Mouse (Mus musculus) spleen, adult 2 months (tissue): ENCODE results near the gene Spo11. TPM values are rescaled to one million over a fixed set of nuclear protein-coding genes. Genes with fewer than 3 reads are reported as not detected.

ENCODE experiments used
- DNase-seq, 2 experiments: peaks; one replicate each; pipeline versions ENCODE4 v3.0.0 to v3.0.0-alpha.2; 2012 to 2021; ENCODE audit warnings: low spot score in 2 of 2, low read depth in 1 of 2
- H3K27ac ChIP-seq: fragments of 200-500 bp; 2 replicates; pipeline ENCODE4 v1.5.1; 2012; ENCODE audit warnings: low read length, inconsistent platforms; ENCODE audit not compliant: insufficient read depth
- H3K27me3 ChIP-seq: fragments of 200-500 bp; 2 replicates; pipeline ENCODE4 v1.6.1; 2012; ENCODE audit warnings: mild to moderate bottlenecking, moderate library complexity, low read length, inconsistent platforms; ENCODE audit not compliant: control insufficient read depth, insufficient read depth
- H3K36me3 ChIP-seq: fragments of 200-500 bp; 2 replicates; pipeline ENCODE4 v1.6.1; 2012; ENCODE audit warnings: mild to moderate bottlenecking, low read length, inconsistent platforms; ENCODE audit not compliant: control insufficient read depth, insufficient read depth
- H3K4me1 ChIP-seq: fragments of 200-500 bp; 2 replicates; pipeline ENCODE4 v1.6.1; 2011; ENCODE audit warnings: inconsistent platforms; ENCODE audit not compliant: control insufficient read depth, insufficient read depth, insufficient read length
- H3K4me3 ChIP-seq: fragments of 200-500 bp; 2 replicates; pipeline ENCODE4 v1.5.1; 2011; ENCODE audit warnings: mild to moderate bottlenecking, inconsistent platforms; ENCODE audit not compliant: insufficient read depth, insufficient read length; ENCODE audit errors: extremely low read depth
- CTCF ChIP-seq: fragments of 200-500 bp; IDR thresholded peaks from 2 replicates; pipeline ENCODE4 v1.5.1; 2011; ENCODE audit warnings: mild to moderate bottlenecking, inconsistent platforms; ENCODE audit not compliant: insufficient read depth, insufficient read length, insufficient replicate concordance; ENCODE audit errors: extremely low read depth
- POLR2A ChIP-seq: fragments of 200-500 bp; IDR thresholded peaks from 2 replicates; pipeline ENCODE4 v1.6.1; 2011; ENCODE audit warnings: low read depth, low read length, inconsistent platforms
- WGBS: fragments of 180-500 bp; shearing (Covaris S2); methylation state at CpG from one replicate; pipeline ENCODE4 v1.1.7; 2018; 5-methylcytosine and 5-hydroxymethylcytosine counted together
- polyA plus RNA-seq: library from polyadenylated mRNA; depleted of rRNA; stranded (reverse); fragments of >200 nt; gene quantifications from 2 replicates; pipeline ENCODE4 v1.2.3, GENCODE M21; 2012

Spo11 gene
- polyA plus RNA-seq, 1 experiment, result 0.98 TPM

DNA sequence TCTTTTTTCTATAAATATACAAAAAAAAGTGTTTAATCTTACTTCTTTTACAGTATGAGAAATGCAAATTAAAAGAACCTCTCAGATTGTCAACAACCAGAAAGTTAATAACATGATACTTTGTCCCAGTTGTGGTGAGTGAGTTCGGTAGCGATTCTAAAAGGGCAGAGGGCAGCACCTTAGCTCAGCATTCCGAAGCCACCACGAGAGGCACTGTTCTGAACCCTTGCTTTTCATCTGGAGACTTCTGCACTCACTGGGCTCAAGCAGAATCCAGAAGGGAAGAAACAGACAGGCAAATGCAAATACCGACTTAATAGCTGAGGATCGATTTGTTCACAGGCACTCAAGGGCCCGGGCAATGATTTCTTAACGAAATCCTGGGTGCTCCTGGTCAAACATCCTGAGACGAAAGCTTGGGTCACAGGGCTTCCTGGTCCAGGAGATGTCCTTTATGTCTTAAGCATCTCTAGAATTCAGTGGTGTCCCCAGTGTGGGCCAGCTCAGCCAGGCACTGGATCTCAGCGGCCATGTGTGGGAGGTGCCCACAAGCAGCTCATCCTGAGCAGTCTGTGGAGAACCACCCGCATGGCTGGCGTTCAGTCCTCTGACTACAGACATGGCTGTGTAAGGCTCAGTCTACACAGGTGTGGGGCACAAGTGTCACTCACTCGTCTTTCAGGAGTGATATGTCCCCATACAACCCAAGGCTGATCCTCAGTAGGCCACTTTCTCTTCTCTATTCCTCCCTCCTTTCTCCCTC, 18.3 kb upstream of the Spo11 start:
- 78% methylated on average over 13 of the region's 13 CpGs for WGBS
- no peak overlapping the region for H3K27ac ChIP-seq
- no peak overlapping the region for H3K4me3 ChIP-seq
- H3K36me3 ChIP-seq, result no peaks in the 10 kb centered on the region
- H3K27me3 ChIP-seq, result no peaks in the 10 kb centered on the region
- DNase-seq, result no peak
- no peaks in the 10 kb centered on the region for H3K4me1 ChIP-seq
- TF ChIP-seq POLR2A, result no peak
- no peak for TF ChIP-seq CTCF

- Histone ChIP-seq H3K4me3 (no peak overlapping the region), H3K27ac (no peak overlapping the region), H3K4me1 (no peaks in the 10 kb centered on the region), H3K27me3 (no peaks in the 10 kb centered on the region), H3K36me3 (no peaks in the 10 kb centered on the region)
- TF ChIP-seq CTCF, result no peak
- no peak for TF ChIP-seq POLR2A
- WGBS, result 81% methylated on average over 3 of the region's 3 CpGs
- no peak for DNase-seq
Observed at GRCm38 (mm10) chr2:172960350-172960749, 17.1 kb upstream of the Spo11 start.

GRCm38 (mm10) chr2:172961211-172961610, 16.3 kb upstream of the Spo11 start:
- H3K4me3 ChIP-seq, result no peak overlapping the region
- H3K27ac ChIP-seq, result no peak overlapping the region
- WGBS, result 84% methylated on average over 6 of the region's 6 CpGs
- TF ChIP-seq POLR2A (no peak), CTCF (no peak)
- H3K4me1 ChIP-seq, result no peaks in the 10 kb centered on the region
- no peaks in the 10 kb centered on the region for H3K36me3 ChIP-seq
- DNase-seq, result no peak
- H3K27me3 ChIP-seq, result no peaks in the 10 kb centered on the region

DNA sequence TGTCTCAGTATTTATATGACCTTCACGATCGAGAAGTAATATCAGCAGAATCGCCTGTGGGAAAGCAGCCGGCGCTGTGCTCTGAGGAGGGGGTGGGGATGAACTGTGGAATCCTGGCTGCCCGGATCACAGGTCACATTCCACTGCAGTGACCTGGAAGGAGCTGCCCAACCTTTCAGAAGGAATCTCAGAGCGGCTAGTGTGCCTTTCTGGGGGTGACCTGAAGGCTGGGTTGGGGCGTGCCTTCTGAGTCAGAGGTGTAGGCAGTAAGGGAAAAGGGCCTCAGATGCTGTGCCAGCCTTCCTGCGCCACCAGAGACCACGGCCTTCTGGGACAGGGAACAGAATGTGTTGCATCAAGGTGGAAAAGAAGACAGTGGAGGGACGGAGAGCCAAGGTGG, 12.3 kb upstream of the Spo11 start:
- H3K27me3 ChIP-seq, result no peaks in the 10 kb centered on the region
- H3K27ac ChIP-seq, result no peak overlapping the region
- no peak overlapping the region for H3K4me3 ChIP-seq
- TF ChIP-seq POLR2A (no peak), CTCF (no peak)
- peaks cover 3% of the 10 kb centered on the region; the same call in 1 of the 2 replicates for H3K4me1 ChIP-seq
- no peaks in the 10 kb centered on the region for H3K36me3 ChIP-seq
- no peak for DNase-seq
- 89% methylated on average over 11 of the region's 11 CpGs for WGBS

DNA sequence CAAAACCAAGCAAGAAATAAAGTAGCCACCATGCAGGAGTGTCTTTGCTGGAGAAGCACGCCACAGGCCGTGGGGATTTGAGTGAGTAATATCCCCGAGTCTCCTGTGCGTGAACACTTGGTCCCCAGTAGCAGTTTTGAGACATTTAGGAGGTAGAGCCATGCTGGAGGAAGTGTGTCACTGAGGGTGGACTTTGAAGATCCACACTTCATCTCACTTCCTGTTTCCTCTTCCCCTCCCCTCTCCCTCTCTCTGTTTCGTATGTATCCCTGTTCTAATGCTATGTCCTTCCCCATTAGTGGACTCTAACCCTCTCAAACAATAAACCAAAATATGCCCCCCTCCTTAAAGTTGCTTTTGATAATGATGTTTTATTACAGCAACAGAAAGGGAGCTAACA, 11.0 kb upstream of the Spo11 start:
- Histone ChIP-seq H3K36me3 (no peaks in the 10 kb centered on the region), H3K27ac (no peak overlapping the region), H3K4me1 (peaks cover 3% of the 10 kb centered on the region; the same call in 1 of the 2 replicates), H3K4me3 (no peak overlapping the region), H3K27me3 (no peaks in the 10 kb centered on the region)
- TF ChIP-seq POLR2A, result no peak
- 50% methylated on average over 5 of the region's 5 CpGs for WGBS
- no peak for DNase-seq

DNA sequence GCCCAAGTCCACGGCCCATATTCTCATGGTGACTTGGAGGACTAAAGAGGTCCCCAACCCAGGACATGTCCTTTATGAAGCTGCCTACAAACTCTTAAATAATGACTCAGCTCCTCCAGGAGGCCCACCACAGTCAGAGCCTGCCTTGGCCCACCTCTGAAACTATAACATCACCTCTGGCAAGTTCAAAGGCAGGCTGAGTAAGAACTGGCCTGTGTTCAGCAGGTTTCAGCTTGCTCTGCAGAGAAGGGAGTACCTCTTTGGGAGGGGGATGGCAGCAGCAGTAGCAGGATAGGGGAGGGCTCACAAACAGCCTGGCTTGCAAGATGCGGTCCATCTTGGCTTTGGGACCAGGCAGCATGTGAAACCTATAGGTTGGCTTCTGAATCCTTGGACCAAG, 5.6 kb upstream of the Spo11 start:
- no peak overlapping the region for H3K4me3 ChIP-seq
- H3K4me1 ChIP-seq, result peaks cover 4% of the 10 kb centered on the region; the same call in 1 of the 2 replicates
- 91% methylated on average over 2 of the region's 2 CpGs for WGBS
- no peak for TF ChIP-seq CTCF
- no peak for TF ChIP-seq POLR2A
- DNase-seq, result no peak
- no peaks in the 10 kb centered on the region for H3K27me3 ChIP-seq
- H3K27ac ChIP-seq, result no peak overlapping the region
- H3K36me3 ChIP-seq, result no peaks in the 10 kb centered on the region

- no peaks in the 10 kb centered on the region for H3K27me3 ChIP-seq
- H3K36me3 ChIP-seq, result no peaks in the 10 kb centered on the region
- WGBS, result 62% methylated on average over 7 of the region's 7 CpGs
- no peak for DNase-seq
- H3K4me1 ChIP-seq, result peaks cover 4% of the 10 kb centered on the region; the same call in 1 of the 2 replicates
- TF ChIP-seq POLR2A (no peak), CTCF (no peak)
- H3K4me3 ChIP-seq, result no peak overlapping the region
- no peak overlapping the region for H3K27ac ChIP-seq
Observed at GRCm38 (mm10) chr2:172973806-172974565, 3.5 kb upstream of the Spo11 start.
